Mouse (Mus musculus) olfactory bulb, adult 2 months (tissue): ENCODE measurements around the gene Syt8.

Source experiments
- CTCF ChIP-seq: fragments of 200-500 bp; IDR thresholded peaks from 2 replicates; pipeline ENCODE4 v1.5.1; 2012; ENCODE audit warnings: low read depth, mild to moderate bottlenecking, low read length, moderate library complexity; ENCODE audit not compliant: insufficient read depth
- POLR2A ChIP-seq: fragments of 200-500 bp; IDR thresholded peaks from 2 replicates; pipeline ENCODE4 v1.6.1; 2012; ENCODE audit warnings: mild to moderate bottlenecking, low read depth, low read length, moderate library complexity; ENCODE audit not compliant: insufficient read depth

GRCm38 (mm10) chr7:142487341-142487859 lies 52.8 kb downstream of the Syt8 start:
- TF ChIP-seq CTCF, result peak; percentile 24; the same call in 1 of the 2 replicates
- TF ChIP-seq POLR2A, result no peak
